13 mouse cellular contexts compared by ENCODE assay signal in the genomic region with DNA sequence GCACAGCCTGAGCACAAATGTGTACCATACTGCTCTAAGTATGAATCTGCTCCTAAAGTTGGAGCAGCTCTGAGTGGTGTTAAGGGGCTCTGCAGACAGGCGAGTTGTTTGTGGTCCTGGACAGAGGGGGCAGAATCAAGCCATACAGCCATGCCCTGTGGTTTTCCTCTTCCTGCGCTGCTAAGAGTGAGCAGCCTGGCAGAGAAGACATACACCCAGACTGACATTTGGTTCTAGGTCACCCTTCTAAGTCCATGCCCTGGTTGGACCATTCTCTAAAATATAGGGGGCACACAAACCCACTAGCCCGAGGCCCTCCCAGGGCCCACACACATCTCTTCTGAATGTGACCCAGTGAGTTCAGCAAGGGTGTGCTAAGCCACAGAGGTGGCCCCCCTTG.
"Had no signal": no experiment of that assay in that cellular context is flagged by ENCODE, and none has a peak within 500 bp of the region (broad histone marks: within the 10 kb centered on the region; RNA-seq: fewer than 3 reads in every experiment).

No protein-coding gene starts in this region.

- H3K9me3 ChIP-seq: hindbrain, embryonic 15.5 days; limb, embryonic 15.5 days; liver, embryonic 15.5 days; midbrain, embryonic 13.5 days; neural tube, embryonic 15.5 days had no signal

- H3K27me3 ChIP-seq: hindbrain, embryonic 15.5 days; limb, embryonic 15.5 days; liver, embryonic 15.5 days; midbrain, embryonic 13.5 days; neural tube, embryonic 15.5 days had no signal

- ATAC-seq: intestine, embryonic 16.5 days; midbrain, embryonic 13.5 days had no signal

- H3K4me1 ChIP-seq: hindbrain, embryonic 15.5 days; midbrain, embryonic 13.5 days; neural tube, embryonic 15.5 days had no signal

- DNase-seq: kidney, adult 2 months; kidney, postnatal 25 days; lung, embryonic 14.5 days; lung, postnatal 10 days; lung, postnatal 4 days; right cerebral cortex, adult 18-20 months had no signal

- H3K4me3 ChIP-seq: hindbrain, embryonic 15.5 days; left cerebral cortex, adult 2 months; limb, embryonic 15.5 days; liver, embryonic 15.5 days; midbrain, embryonic 13.5 days; neural tube, embryonic 15.5 days had no signal
